Mouse (Mus musculus) embryonic facial prominence, embryonic 10.5 days (tissue): Measurements from ENCODE around the gene Gipr. TPM values are rescaled to one million over a fixed set of nuclear protein-coding genes. Genes with fewer than 3 reads are reported as not detected.
A peak's percentile ranks its signal among the peaks of the same experiment; 100 is the strongest.

Experiments used
- DNase-seq: peaks from one replicate; pipeline ENCODE4 v3.0.0-alpha.2; 2017; ENCODE audit warnings: low spot score
- H3K27ac ChIP-seq: fragments of 300-500 bp; sonication (generic); replicated peaks from 2 replicates; pipeline ENCODE4 v1.5.1; 2016; ENCODE audit warnings: mild to moderate bottlenecking
- H3K27me3 ChIP-seq: fragments of 300-500 bp; sonication (generic); replicated peaks from 2 replicates; pipeline ENCODE4 v1.6.1; 2016; ENCODE audit warnings: low read depth, mild to moderate bottlenecking; ENCODE audit not compliant: poor library complexity, severe bottlenecking
- H3K36me3 ChIP-seq: fragments of 300-500 bp; sonication (generic); replicated peaks from 2 replicates; pipeline ENCODE4 v1.6.1; 2016; ENCODE audit warnings: mild to moderate bottlenecking, moderate library complexity
- H3K4me1 ChIP-seq: fragments of 300-500 bp; sonication (generic); 2 replicates; pipeline ENCODE4 v1.6.1; 2016
- H3K4me3 ChIP-seq: fragments of 300-500 bp; sonication (generic); 2 replicates; pipeline ENCODE4 v1.5.1; 2016; ENCODE audit warnings: mild to moderate bottlenecking, moderate library complexity
- H3K9me3 ChIP-seq: fragments of 300-500 bp; sonication (generic); 2 replicates; pipeline ENCODE4 v1.6.1; 2016; ENCODE audit warnings: mild to moderate bottlenecking
- WGBS: fragments of 180-500 bp; shearing (Covaris S2); methylation state at CpG from one replicate; pipeline ENCODE4 v1.1.7; 2016; 5-methylcytosine and 5-hydroxymethylcytosine counted together
- polyA plus RNA-seq: library from polyadenylated mRNA; unstranded; fragments of >200 nt; fragmentation: Nextera tagmentation; extraction: Ambion mirVana; gene quantifications from 2 replicates; pipeline ENCODE4 v1.2.1, GENCODE M21; 2016

Gipr gene
- polyA plus RNA-seq, 1 experiment from 2014 or later: 1.4 TPM

GRCm38 (mm10) chr7:19175708-19176515 lies 10.0 kb upstream of the Gipr start, which contains the start of gene Eml2:
Gene Eml2 (plus strand): TSS chr7:19176421.
- Histone ChIP-seq H3K27me3 (peaks cover 83% of the 10 kb centered on the region), H3K27ac (no peak within 1 kb of the TSS), H3K36me3 (no peaks in the 10 kb centered on the region), H3K9me3 (peaks cover 3% of the 10 kb centered on the region; the same call in 1 of the 2 replicates), H3K4me1 (peaks cover 56% of the 10 kb centered on the region), H3K4me3 (peak within 1 kb of the TSS; percentile 55)
- peak; percentile 63 for DNase-seq
- WGBS: 1% methylated on average over 30 of the region's 30 CpGs

GRCm38 (mm10) chr7:19172874-19173273 lies 6.9 kb upstream of the Gipr start:
- Histone ChIP-seq H3K9me3 (no peaks in the 10 kb centered on the region; the same call in 1 of the 2 replicates), H3K4me3 (peak overlapping the region; percentile 55), H3K27me3 (peaks cover 59% of the 10 kb centered on the region), H3K36me3 (no peaks in the 10 kb centered on the region), H3K27ac (peak overlapping the region; percentile 66; the same call in 1 of the 2 replicates), H3K4me1 (peaks cover 34% of the 10 kb centered on the region)
- 5% methylated on average over 17 of the region's 17 CpGs for WGBS
- peak; percentile 91 for DNase-seq

- Histone ChIP-seq H3K36me3 (no peaks in the 10 kb centered on the region), H3K4me1 (peaks cover 32% of the 10 kb centered on the region), H3K27ac (no peak overlapping the region), H3K27me3 (peaks cover 50% of the 10 kb centered on the region), H3K4me3 (peak overlapping the region; percentile 26; the same call in 1 of the 2 replicates), H3K9me3 (peaks cover 5% of the 10 kb centered on the region; the same call in 1 of the 2 replicates)
- 48% methylated on average over 8 of the region's 8 CpGs for WGBS
- no peak for DNase-seq
Observed at GRCm38 (mm10) chr7:19171831-19172230, 5.9 kb upstream of the Gipr start.

GRCm38 (mm10) chr7:19170142-19170541 lies 4.2 kb upstream of the Gipr start:
- Histone ChIP-seq H3K36me3 (no peaks in the 10 kb centered on the region), H3K4me3 (no peak overlapping the region), H3K27me3 (peaks cover 50% of the 10 kb centered on the region), H3K9me3 (peaks cover 5% of the 10 kb centered on the region; the same call in 1 of the 2 replicates), H3K27ac (no peak overlapping the region), H3K4me1 (peaks cover 28% of the 10 kb centered on the region)
- DNase-seq: no peak
- WGBS: 64% methylated on average over 8 of the region's 8 CpGs

GRCm38 (mm10) chr7:19169506-19169905 lies 3.6 kb upstream of the Gipr start:
- peaks cover 5% of the 10 kb centered on the region; the same call in 1 of the 2 replicates for H3K9me3 ChIP-seq
- H3K27ac ChIP-seq: no peak overlapping the region
- H3K27me3 ChIP-seq: peaks cover 51% of the 10 kb centered on the region
- H3K4me3 ChIP-seq: no peak overlapping the region
- no peak for DNase-seq
- WGBS: 66% methylated on average over 10 of the region's 10 CpGs
- H3K36me3 ChIP-seq: no peaks in the 10 kb centered on the region
- peaks cover 35% of the 10 kb centered on the region for H3K4me1 ChIP-seq

GRCm38 (mm10) chr7:19166990-19167389 lies 1.1 kb upstream of the Gipr start:
- Histone ChIP-seq H3K27ac (no peak overlapping the region), H3K27me3 (peaks cover 61% of the 10 kb centered on the region), H3K4me3 (no peak overlapping the region), H3K4me1 (peaks cover 34% of the 10 kb centered on the region), H3K9me3 (peaks cover 5% of the 10 kb centered on the region; the same call in 1 of the 2 replicates), H3K36me3 (no peaks in the 10 kb centered on the region)
- 90% methylated on average over 3 of the region's 3 CpGs for WGBS
- DNase-seq: no peak

GRCm38 (mm10) chr7:19164978-19165377 lies 949 bp downstream of the Gipr start:
- DNase-seq: peak; percentile 51
- peaks cover 66% of the 10 kb centered on the region for H3K27me3 ChIP-seq
- no peak overlapping the region for H3K27ac ChIP-seq
- peaks cover 7% of the 10 kb centered on the region; the same call in 1 of the 2 replicates for H3K9me3 ChIP-seq
- peak overlapping the region; percentile 42 for H3K4me3 ChIP-seq
- peaks cover 37% of the 10 kb centered on the region for H3K4me1 ChIP-seq
- no peaks in the 10 kb centered on the region for H3K36me3 ChIP-seq
- 2% methylated on average over 13 of the region's 13 CpGs for WGBS

- DNase-seq: peak; percentile 66
- Histone ChIP-seq H3K27ac (no peak overlapping the region), H3K36me3 (no peaks in the 10 kb centered on the region), H3K4me3 (peak overlapping the region; percentile 42), H3K9me3 (peaks cover 8% of the 10 kb centered on the region; the same call in 1 of the 2 replicates), H3K4me1 (peaks cover 45% of the 10 kb centered on the region), H3K27me3 (peaks cover 73% of the 10 kb centered on the region)
- WGBS: 3% methylated on average over 6 of the region's 6 CpGs
Observed at GRCm38 (mm10) chr7:19164189-19164588, 1.7 kb downstream of the Gipr start.

GRCm38 (mm10) chr7:19163752-19164151 lies 2.2 kb downstream of the Gipr start:
- Histone ChIP-seq H3K9me3 (peaks cover 8% of the 10 kb centered on the region; the same call in 1 of the 2 replicates), H3K36me3 (no peaks in the 10 kb centered on the region), H3K4me1 (peaks cover 46% of the 10 kb centered on the region), H3K4me3 (peak overlapping the region; percentile 42), H3K27ac (no peak overlapping the region), H3K27me3 (peaks cover 77% of the 10 kb centered on the region)
- no peak for DNase-seq
- 32% methylated on average over 12 of the region's 12 CpGs for WGBS

GRCm38 (mm10) chr7:19162928-19163327 lies 3.0 kb downstream of the Gipr start:
- Histone ChIP-seq H3K27ac (no peak overlapping the region), H3K36me3 (no peaks in the 10 kb centered on the region), H3K27me3 (peaks cover 83% of the 10 kb centered on the region), H3K4me3 (no peak overlapping the region), H3K4me1 (peaks cover 46% of the 10 kb centered on the region), H3K9me3 (peaks cover 8% of the 10 kb centered on the region; the same call in 1 of the 2 replicates)
- DNase-seq: no peak
- 80% methylated on average over 7 of the region's 7 CpGs for whole genome bisulfite sequencing

GRCm38 (mm10) chr7:19160115-19160514 lies 5.8 kb downstream of the Gipr start:
- WGBS: 2% methylated on average over 20 of the region's 20 CpGs

GRCm38 (mm10) chr7:19159411-19159810 lies 6.5 kb downstream of the Gipr start:
- DNase-seq: no peak
- H3K27ac ChIP-seq: no peak overlapping the region
- H3K9me3 ChIP-seq: 0 out of 2 replicates have a peak, but pooled peaks cover 2% of the 10 kb centered on the region
- H3K4me1 ChIP-seq: peaks cover 36% of the 10 kb centered on the region
- H3K36me3 ChIP-seq: peaks cover 20% of the 10 kb centered on the region
- peaks cover 61% of the 10 kb centered on the region for H3K27me3 ChIP-seq
- peak overlapping the region; percentile 59 for H3K4me3 ChIP-seq
- WGBS: 13% methylated on average over 18 of the region's 18 CpGs

More at GRCm38 (mm10) chr7:19160115-19160514, 5.8 kb downstream of the Gipr start:
- Histone ChIP-seq H3K9me3 (0 out of 2 replicates have a peak, but pooled peaks cover 2% of the 10 kb centered on the region), H3K4me3 (peak overlapping the region; percentile 59), H3K36me3 (peaks cover 13% of the 10 kb centered on the region), H3K27ac (peak overlapping the region; percentile 40), H3K27me3 (peaks cover 68% of the 10 kb centered on the region), H3K4me1 (peaks cover 43% of the 10 kb centered on the region)
- DNase-seq: peak; percentile 84
